Mouse (Mus musculus) heart, embryonic 14.5 days (tissue): ENCODE results near the gene Zbed3. TPM values are rescaled to one million over a fixed set of nuclear protein-coding genes. Genes with fewer than 3 reads are reported as not detected.

ENCODE experiments used
- ATAC-seq: fragments of 200-750 bp; cut with Nextera tagmentation; 2 replicates; pipeline ENCODE4 v1.8.0; 2017; ENCODE audit warnings: low read depth, moderate TSS enrichment; ENCODE audit not compliant: insufficient number of reproducible peaks, insufficient read depth, low FRiP score
- H3K27ac ChIP-seq, 2 experiments: fragments of 200-500 bp in 1 of 2; fragments of 300-500 bp in 1 of 2; sonication (generic) in 1 of 2; replicated peaks in 1 of 2; 2 replicates each; pipeline ENCODE4 v1.5.1; 2012 to 2014; ENCODE audit warnings: low read depth in 2 of 2, low read length in 2 of 2, control low read depth in 1 of 2, mild to moderate bottlenecking in 1 of 2, mixed read lengths in 1 of 2; ENCODE audit not compliant: control insufficient read depth in 1 of 2, insufficient read depth in 1 of 2
- H3K27me3 ChIP-seq: fragments of 300-500 bp; sonication (generic); 2 replicates; pipeline ENCODE4 v1.6.1; 2014; ENCODE audit warnings: mild to moderate bottlenecking, low read length, control low read depth; ENCODE audit not compliant: control insufficient read depth, insufficient read depth
- H3K36me3 ChIP-seq: fragments of 300-500 bp; sonication (generic); 2 replicates; pipeline ENCODE4 v1.6.1; 2014; ENCODE audit warnings: mild to moderate bottlenecking, control low read depth, low read length, mixed read lengths; ENCODE audit not compliant: control insufficient read depth, insufficient read depth
- H3K4me1 ChIP-seq, 2 experiments: fragments of 200-500 bp in 1 of 2; fragments of 300-500 bp in 1 of 2; sonication (generic) in 1 of 2; 2 replicates each; pipeline ENCODE4 v1.6.1; 2012 to 2014; ENCODE audit warnings: low read length in 2 of 2, control low read depth in 1 of 2, mixed read lengths in 1 of 2; ENCODE audit not compliant: control insufficient read depth in 2 of 2, insufficient read depth in 2 of 2
- H3K4me2 ChIP-seq: fragments of 300-500 bp; sonication (generic); 2 replicates; pipeline ENCODE4 v1.6.1; 2014; ENCODE audit warnings: mild to moderate bottlenecking, low read length
- H3K4me3 ChIP-seq, 2 experiments: fragments of 200-500 bp in 1 of 2; fragments of 300-500 bp in 1 of 2; sonication (generic) in 1 of 2; 2 replicates each; pipeline ENCODE4 v1.5.1; 2012 to 2014; ENCODE audit warnings: low read length in 2 of 2, mild to moderate bottlenecking in 2 of 2, control low read depth in 1 of 2, low read depth in 1 of 2, moderate library complexity in 1 of 2; ENCODE audit not compliant: control insufficient read depth in 1 of 2, insufficient read depth in 1 of 2
- H3K9ac ChIP-seq: fragments of 300-500 bp; sonication (generic); 2 replicates; pipeline ENCODE4 v1.6.1; 2014; ENCODE audit warnings: mild to moderate bottlenecking, low read length
- H3K9me3 ChIP-seq: fragments of 300-500 bp; sonication (generic); 2 replicates; pipeline ENCODE4 v1.6.1; 2016; ENCODE audit warnings: low read length, control low read depth; ENCODE audit not compliant: control insufficient read depth
- WGBS: fragments of 180-500 bp; shearing (Covaris S2); extraction: QIAGEN DNeasy Blood & Tissue Kit; methylation state at CpG from one replicate; pipeline ENCODE4 v1.1.7; 2014; 5-methylcytosine and 5-hydroxymethylcytosine counted together
- polyA plus RNA-seq: library from polyadenylated mRNA; unstranded; fragments of >200 nt; fragmentation: Nextera tagmentation; extraction: Ambion mirVana; gene quantifications from 2 replicates; pipeline ENCODE4 v1.2.1, GENCODE M21; 2014

Gene Zbed3
- polyA plus RNA-seq, 1 experiment from 2014 or later = 54.5 TPM

GRCm38 (mm10) chr13:95332086-95332899, 8.9 kb downstream of the Zbed3 start:
- H3K36me3 ChIP-seq = peaks cover 22% of the 10 kb centered on the region
- no peaks in the 10 kb centered on the region for H3K27me3 ChIP-seq
- no peak overlapping the region for H3K9ac ChIP-seq
- no peak overlapping the region for H3K4me2 ChIP-seq
- H3K4me3 ChIP-seq = no peak overlapping the region
- H3K27ac ChIP-seq = 0 out of 4 replicates have a peak overlapping the region, but pooled peaks of 1 of the 2 experiments have one; percentile 9
- no peaks in the 10 kb centered on the region for H3K9me3 ChIP-seq
- peaks cover 2 to 20% of the 10 kb centered on the region in 2 experiments for H3K4me1 ChIP-seq
- no peak for ATAC-seq
- 85% methylated on average over 11 of the region's 11 CpGs for WGBS

- Histone ChIP-seq H3K27ac (no peak overlapping the region), H3K27me3 (no peaks in the 10 kb centered on the region), H3K9me3 (no peaks in the 10 kb centered on the region), H3K4me1 (0 out of 4 replicates have a peak, but pooled peaks cover 0 to 4% of the 10 kb centered on the region in 2 experiments), H3K4me2 (no peak overlapping the region), H3K4me3 (no peak overlapping the region), H3K9ac (no peak overlapping the region), H3K36me3 (peaks cover 48% of the 10 kb centered on the region)
- WGBS = 78% methylated on average over 40 of the region's 40 CpGs
- no peak; the same call in 1 of the 2 replicates for ATAC-seq
These were observed 12.8 kb downstream of the Zbed3 start for GRCm38 (mm10) chr13:95336122-95336677.

- H3K36me3 ChIP-seq = peaks cover 31% of the 10 kb centered on the region
- no peak for ATAC-seq
These were observed 20.1 kb downstream of the Zbed3 start for GRCm38 (mm10) chr13:95343470-95343869.

GRCm38 (mm10) chr13:95345869-95346268, 22.5 kb downstream of the Zbed3 start:
- no peak for ATAC-seq
- Histone ChIP-seq H3K4me3 (no peak overlapping the region), H3K9me3 (no peaks in the 10 kb centered on the region), H3K27me3 (no peaks in the 10 kb centered on the region), H3K9ac (no peak overlapping the region), H3K4me2 (no peak overlapping the region), H3K36me3 (peaks cover 25% of the 10 kb centered on the region), H3K27ac (no peak overlapping the region), H3K4me1 (no peaks in the 10 kb centered on the region)
- WGBS = 81% methylated on average over 6 of the region's 6 CpGs

More at GRCm38 (mm10) chr13:95343470-95343869, 20.1 kb downstream of the Zbed3 start:
- Histone ChIP-seq H3K27me3 (no peaks in the 10 kb centered on the region), H3K4me1 (no peaks in the 10 kb centered on the region), H3K9ac (no peak overlapping the region), H3K27ac (no peak overlapping the region), H3K4me2 (no peak overlapping the region), H3K9me3 (no peaks in the 10 kb centered on the region), H3K4me3 (no peak overlapping the region)
- WGBS = 86% methylated on average over 8 of the region's 8 CpGs

- H3K27me3 ChIP-seq = no peaks in the 10 kb centered on the region
- H3K4me2 ChIP-seq = no peak overlapping the region
- no peaks in the 10 kb centered on the region for H3K9me3 ChIP-seq
- no peak overlapping the region for H3K4me3 ChIP-seq
- peaks cover 32% of the 10 kb centered on the region for H3K36me3 ChIP-seq
- ATAC-seq = peak; percentile 55; the same call in 1 of the 2 replicates
- no peak overlapping the region for H3K27ac ChIP-seq
- no peak overlapping the region for H3K9ac ChIP-seq
- H3K4me1 ChIP-seq = no peaks in the 10 kb centered on the region
- 31% methylated on average over 8 of the region's 8 CpGs for WGBS
These were observed 23.7 kb downstream of the Zbed3 start for GRCm38 (mm10) chr13:95347018-95347696.

- WGBS = 91% methylated on average over 3 of the region's 3 CpGs
- no peak overlapping the region for H3K27ac ChIP-seq
- no peak overlapping the region for H3K4me2 ChIP-seq
- no peaks in the 10 kb centered on the region for H3K27me3 ChIP-seq
- ATAC-seq = no peak
- H3K9me3 ChIP-seq = no peaks in the 10 kb centered on the region
- H3K9ac ChIP-seq = no peak overlapping the region
- no peaks in the 10 kb centered on the region for H3K4me1 ChIP-seq
- peaks cover 44% of the 10 kb centered on the region for H3K36me3 ChIP-seq
- no peak overlapping the region for H3K4me3 ChIP-seq
These were observed 25.1 kb downstream of the Zbed3 start for GRCm38 (mm10) chr13:95348476-95348875.

- Histone ChIP-seq H3K27ac (no peak overlapping the region), H3K4me2 (no peak overlapping the region), H3K27me3 (no peaks in the 10 kb centered on the region), H3K9ac (no peak overlapping the region), H3K36me3 (peaks cover 99% of the 10 kb centered on the region), H3K4me3 (no peak overlapping the region), H3K9me3 (no peaks in the 10 kb centered on the region), H3K4me1 (no peaks in the 10 kb centered on the region)
- WGBS = 69% methylated on average over 2 of the region's 2 CpGs
- ATAC-seq = no peak
These were observed 34.8 kb downstream of the Zbed3 start for GRCm38 (mm10) chr13:95358223-95358622.
